Mouse (Mus musculus) adrenal gland, postnatal 4 days (tissue): ENCODE measurements around the gene Dusp19. TPM values are rescaled to one million over a fixed set of nuclear protein-coding genes. Genes with fewer than 3 reads are reported as not detected.
A peak's percentile ranks its signal among the peaks of the same experiment; 100 is the strongest.

ENCODE experiments used
- DNase-seq, 2 experiments: peaks; one replicate each; pipeline ENCODE4 v3.0.0; 2021 to 2022; ENCODE audit warnings: low spot score in 2 of 2, mixed read lengths in 2 of 2
- long read RNA-seq, 2 experiments: library from polyadenylated mRNA; stranded (forward); transcript quantifications; one replicate each; pipeline ENCODE4 v2.0.0; 2021
- total RNA-seq, 2 experiments: library from RNA; stranded (reverse); gene quantifications; 2 replicates each; pipeline ENCODE4 v1.2.3; 2021

Dusp19 gene
- 10 to 100 TPM; 14.4 to 15.6 TPM for total RNA-seq
- long read RNA-seq, experiment 1, partial matches to known transcripts = 0 of 7 reads
- long read RNA-seq, experiment 1, other reads (novel, unspliced or antisense) = 2 of 7 reads
- long read RNA-seq, experiment 2, transcript Dusp19-201 (4 exons, 1,632 nt) = major isoform, 8 of 14 reads
- long read RNA-seq, experiment 2, partial matches to known transcripts = 0 of 14 reads
- long read RNA-seq, experiment 2, other reads (novel, unspliced or antisense) = 3 of 14 reads

- DNase-seq = peak; percentile 81 to 86
These were observed at the start of gene Dusp19, which contains the start of gene Nup35 for GRCm38 (mm10) chr2:80616854-80617737. Gene Dusp19 (plus strand): TSS chr2:80617045. Gene Nup35 (plus strand): TSS chr2:80617236.

DNA sequence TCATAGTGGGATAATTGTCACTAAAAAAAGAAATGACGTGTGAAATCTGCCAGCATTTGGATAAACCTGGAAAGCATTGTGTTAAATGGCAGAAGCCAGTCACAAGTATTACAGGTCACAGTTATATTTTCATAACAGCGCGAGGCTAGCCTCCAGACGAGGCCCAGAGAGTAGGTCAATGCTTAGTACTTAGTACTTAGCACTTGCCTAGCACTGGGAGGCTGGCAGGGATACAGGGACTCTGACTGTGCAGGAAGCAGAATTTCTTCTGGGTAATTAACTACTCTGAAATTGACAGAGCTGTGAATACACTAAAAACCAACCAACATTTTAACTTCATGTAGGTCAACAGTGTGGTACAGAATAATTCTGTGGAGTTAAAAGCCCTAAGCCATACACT lies 49.4 kb upstream of the Dusp19 start:
- DNase-seq = no peak

- no peak for DNase-seq
These were observed 46.2 kb upstream of the Dusp19 start for GRCm38 (mm10) chr2:80570656-80571055.

DNA sequence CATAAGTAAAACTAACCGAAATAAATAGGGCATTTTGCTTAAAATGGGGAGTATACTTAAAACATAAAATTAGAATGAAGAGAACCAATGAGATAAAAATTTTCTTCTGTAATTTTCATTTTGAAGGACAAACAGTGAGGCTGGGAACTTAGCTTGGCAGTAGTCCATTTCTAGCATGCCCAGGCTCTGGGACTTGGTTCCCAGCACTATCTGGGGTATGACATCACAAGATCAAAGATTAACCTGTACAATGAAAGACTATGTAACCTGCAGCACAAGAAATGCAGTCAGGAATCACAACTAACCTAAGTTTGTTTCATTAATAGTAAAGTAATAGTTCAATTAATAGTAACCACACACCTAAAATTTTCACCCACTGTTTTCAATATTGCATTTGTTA lies 39.6 kb upstream of the Dusp19 start:
- DNase-seq = no peak

DNA sequence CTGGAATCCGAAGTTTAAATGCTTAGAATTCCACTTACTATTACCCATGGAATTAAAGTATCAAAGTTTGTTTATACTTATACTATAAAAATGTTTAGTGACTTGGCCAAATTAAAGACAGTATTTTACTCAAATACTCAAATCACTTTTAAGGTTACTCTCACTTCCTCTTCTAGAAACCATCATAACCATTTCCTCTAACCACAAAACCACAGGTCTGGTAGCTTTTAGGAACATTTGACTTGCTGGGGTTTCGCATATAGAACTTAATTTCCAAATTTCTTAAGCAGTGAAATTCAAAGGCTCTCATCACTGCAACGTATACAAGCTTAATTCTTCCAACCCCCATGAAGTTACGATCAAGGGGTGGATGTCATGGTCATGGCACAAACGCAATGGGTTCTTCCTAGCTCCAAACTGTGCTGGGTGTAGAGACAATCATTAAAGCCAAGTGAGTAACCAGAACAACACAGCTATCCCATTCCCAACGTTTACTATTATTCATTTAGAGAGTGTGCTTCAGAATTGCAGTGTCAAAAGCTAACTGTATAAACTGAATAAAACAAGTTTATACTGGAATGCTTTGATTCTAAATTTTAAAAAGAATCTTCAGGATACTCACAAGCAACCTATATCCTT lies 37.5 kb upstream of the Dusp19 start:
- DNase-seq = no peak

GRCm38 (mm10) chr2:80580311-80580961 lies 36.4 kb upstream of the Dusp19 start:
- peak in 1 of 2 experiments; percentile 6 for DNase-seq

GRCm38 (mm10) chr2:80581043-80581711 lies 35.7 kb upstream of the Dusp19 start, which contains the start of gene Nckap1:
Gene Nckap1 (minus strand): TSS chr2:80581380.
- peak; percentile 71 to 82 for DNase-seq

DNA sequence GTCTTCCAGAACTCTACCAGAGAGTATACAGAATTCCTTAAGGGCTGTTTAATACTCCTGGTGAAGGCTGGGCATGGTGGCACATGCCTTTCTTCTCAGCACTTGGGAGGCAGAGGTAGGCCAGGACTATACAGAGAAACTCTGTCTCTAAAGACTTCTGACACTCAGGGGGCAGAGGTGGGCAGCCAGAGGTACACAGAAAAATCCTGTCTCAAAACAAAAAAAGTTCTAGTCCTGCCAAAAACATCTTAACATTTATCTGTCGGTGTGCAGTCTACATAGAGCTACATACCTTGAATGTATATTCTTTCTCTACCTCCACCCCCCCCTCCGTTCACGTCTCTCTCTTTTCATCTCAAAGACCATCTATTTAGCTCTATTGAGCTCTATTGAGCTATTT lies 34.5 kb upstream of the Dusp19 start:
- no peak for DNase-seq

DNA sequence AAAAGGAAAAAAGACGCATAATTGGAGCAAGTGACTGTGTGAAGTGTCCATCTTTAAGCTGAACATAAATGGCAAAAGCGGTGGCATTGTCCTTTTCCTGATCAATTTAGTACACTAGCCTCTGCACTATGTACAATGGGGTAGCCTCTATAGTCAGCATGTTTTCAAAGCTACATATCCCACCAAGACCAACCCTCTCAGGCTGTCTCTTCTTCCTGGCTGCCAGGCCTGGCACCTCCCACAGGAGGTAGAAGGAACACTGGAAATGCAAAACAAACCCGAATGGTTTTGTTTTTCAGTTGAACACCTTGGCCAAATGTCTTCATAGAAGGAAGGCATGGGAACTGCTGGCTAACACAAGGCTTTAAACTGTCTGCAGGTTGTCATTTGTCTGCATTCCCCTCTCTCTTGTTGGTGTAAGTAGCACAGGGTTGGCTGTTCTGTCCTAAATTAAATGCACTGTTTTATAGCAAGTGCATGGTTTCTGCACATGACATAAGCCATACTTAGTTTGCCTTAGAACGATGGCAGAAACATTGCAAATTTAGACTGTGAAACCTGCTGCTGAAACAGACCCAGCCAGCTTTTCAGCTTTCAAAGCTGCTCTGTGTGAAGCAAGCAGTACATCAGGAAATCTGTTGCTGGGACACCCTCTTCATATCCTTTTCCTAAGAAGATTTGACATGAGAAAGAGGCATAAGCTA lies 22.5 kb upstream of the Dusp19 start:
- no peak for DNase-seq

DNA sequence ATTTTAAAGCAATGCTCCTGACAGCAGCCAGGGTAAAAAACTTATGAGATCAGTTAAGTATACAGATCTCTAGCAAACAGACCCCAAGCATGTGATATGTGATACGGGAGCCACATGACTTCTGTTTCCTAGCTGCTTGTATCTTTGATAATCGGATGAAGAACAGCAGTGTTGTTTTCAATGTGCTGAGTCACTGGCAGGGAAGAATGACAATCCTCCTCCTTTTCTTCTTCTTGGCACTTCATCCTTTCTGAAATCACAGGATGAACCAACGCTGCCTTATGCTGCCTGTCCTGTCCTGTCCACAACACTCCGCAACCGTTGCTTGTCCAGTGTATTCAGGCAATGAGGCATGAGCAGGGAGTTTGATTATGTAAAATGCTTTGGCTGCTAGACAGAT lies 19.9 kb upstream of the Dusp19 start:
- no peak for DNase-seq

DNA sequence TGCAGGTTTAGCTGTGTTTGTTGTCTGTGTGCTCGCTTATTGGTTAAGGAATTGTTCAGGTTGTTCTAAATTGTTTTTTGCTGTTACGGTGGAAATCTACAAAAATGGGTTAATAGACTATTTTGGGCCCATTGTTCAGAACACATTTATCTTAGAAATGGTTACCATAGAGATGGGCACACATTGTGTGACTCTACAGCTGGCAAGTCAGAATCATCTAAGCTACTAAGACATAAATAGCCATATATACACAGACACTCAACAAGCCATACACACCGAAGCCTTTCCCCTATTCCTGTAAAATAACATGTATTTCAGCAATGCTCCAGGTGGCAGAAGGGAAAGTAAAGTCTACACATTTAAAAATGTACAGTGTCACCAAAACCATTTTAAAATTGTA lies 17.0 kb upstream of the Dusp19 start:
- no peak for DNase-seq

DNA sequence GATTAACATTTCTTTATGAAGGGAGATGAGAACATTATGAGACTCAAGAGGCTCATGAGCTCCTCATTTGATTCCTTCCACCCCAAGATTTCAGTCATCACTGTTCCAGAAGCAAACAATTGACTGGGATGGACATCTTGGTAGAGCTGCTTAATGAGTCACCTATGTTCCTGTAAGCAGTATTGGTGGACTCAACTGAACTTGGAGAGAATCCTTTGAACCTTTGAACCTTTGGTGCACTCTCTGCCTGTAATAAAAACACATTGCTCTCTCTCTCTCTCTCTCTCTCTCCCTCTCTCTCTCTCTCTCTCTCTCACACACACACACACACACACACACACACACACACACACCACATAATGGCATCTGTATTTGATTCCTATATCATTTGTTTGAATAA lies 16.2 kb upstream of the Dusp19 start:
- DNase-seq = no peak

- no peak for DNase-seq
These were observed 14.1 kb upstream of the Dusp19 start for GRCm38 (mm10) chr2:80602756-80603155.

- DNase-seq = no peak
These were observed 12.9 kb upstream of the Dusp19 start for GRCm38 (mm10) chr2:80603771-80604426.

DNA sequence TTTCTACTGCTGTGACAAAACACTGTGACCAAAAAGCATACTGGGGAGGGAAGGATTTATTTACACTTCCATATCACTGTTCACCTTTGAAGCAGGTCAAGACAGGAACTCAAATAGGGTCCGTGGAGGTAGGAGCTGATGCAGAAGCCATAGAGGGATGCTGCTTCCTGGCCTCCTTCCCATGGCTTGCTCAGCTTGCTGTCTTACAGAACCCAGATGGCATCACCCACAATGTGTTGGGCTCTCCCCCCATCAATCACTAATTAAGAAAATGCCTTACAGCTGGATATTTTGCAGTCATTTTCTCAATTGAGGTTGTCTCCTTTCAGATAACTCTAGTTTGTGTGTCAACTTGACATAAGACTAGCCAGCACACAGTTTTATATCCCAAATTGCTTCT lies 4.6 kb upstream of the Dusp19 start:
- no peak for DNase-seq

DNA sequence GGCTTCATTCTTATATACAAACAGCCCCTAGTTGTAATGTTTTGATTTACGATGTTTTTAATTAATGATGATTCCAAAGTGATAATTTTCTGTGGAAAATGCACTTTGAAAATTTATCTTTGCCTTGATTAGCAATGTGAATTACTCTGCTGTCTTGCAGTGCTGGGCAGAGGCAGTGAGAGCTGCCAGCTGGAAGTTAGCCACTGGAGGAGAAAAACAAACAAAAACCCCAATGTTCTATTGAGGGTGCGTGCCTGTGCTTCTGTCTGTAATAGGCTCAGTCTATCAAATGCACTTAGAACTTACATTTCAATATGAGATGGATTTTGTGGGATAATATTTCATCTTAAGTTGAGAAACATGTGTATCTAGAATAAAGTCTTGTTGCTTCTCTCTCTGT lies 4.0 kb upstream of the Dusp19 start:
- DNase-seq = no peak

- DNase-seq = no peak
These were observed 2.1 kb downstream of the Dusp19 start for GRCm38 (mm10) chr2:80618991-80619390.

DNA sequence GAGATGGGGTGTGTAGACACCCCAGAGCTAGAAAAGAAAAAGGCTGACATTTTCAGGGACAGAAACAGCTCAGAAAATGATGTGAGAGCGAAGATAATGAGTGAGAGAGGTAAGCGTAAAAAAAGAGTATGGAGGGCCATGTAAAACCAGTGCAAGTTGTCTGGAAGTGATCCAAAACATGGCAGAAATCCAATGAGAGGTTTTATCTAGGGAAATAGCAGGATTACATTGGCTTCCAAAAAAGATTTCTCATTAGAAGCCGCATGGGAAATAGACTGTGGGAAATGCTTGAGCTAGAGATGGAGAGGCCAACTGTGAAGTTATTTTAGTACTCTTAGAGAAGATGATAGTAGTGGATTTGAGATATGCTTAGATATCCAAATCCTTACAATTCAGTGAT lies 5.1 kb downstream of the Dusp19 start:
- DNase-seq = no peak

DNA sequence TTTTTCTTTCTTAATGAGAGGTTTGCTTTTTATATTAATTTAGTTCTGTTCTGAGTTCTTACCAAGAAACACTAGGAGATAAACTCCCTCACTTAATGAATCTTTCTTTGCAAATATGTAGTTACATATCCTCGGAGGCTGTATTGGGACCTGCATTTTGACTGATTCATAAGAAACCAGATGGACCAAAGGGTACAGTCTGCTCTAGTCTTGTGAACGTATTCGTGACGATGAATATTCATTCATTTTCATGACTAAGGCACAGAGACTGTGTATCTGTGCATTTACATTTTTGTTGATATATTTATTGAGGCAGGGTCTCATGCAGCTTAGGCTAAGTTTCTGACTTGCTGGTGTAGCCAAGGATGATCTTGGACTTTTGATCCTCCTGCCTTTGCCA lies 7.7 kb downstream of the Dusp19 start:
- DNase-seq = no peak
